Mouse (Mus musculus) spleen, adult 2 months (tissue): Measurements from ENCODE around the gene Gm20388.

Experiments used
- CTCF ChIP-seq: fragments of 200-500 bp; IDR thresholded peaks from 2 replicates; pipeline ENCODE4 v1.5.1; 2011; ENCODE audit warnings: mild to moderate bottlenecking, inconsistent platforms; ENCODE audit not compliant: insufficient read depth, insufficient read length, insufficient replicate concordance; ENCODE audit errors: extremely low read depth
- POLR2A ChIP-seq: fragments of 200-500 bp; IDR thresholded peaks from 2 replicates; pipeline ENCODE4 v1.6.1; 2011; ENCODE audit warnings: low read depth, low read length, inconsistent platforms

DNA sequence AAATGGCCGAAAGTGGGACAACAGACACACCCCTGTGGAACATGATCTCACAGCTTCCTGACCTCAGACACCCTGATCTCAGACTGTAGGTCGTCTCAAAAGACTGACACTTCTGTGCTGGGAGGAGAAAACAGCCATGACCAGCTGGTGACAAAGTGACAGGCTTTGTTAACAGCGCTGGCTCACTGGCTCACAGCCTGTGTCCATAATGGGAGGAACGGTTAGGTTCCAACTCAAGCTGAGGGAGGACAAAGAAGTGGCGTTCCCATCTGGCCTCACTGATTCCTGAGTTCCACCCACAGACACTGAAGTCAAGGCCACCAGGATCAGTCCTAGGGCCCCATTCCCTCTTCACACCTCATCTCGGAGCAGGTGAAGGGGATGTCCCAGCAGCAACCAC is 1527.5 kb downstream of the Gm20388 start:
- TF ChIP-seq POLR2A (no peak), CTCF (no peak)
